Comparison of ENCODE assay signal across 8 mouse cellular contexts in the genomic region with DNA sequence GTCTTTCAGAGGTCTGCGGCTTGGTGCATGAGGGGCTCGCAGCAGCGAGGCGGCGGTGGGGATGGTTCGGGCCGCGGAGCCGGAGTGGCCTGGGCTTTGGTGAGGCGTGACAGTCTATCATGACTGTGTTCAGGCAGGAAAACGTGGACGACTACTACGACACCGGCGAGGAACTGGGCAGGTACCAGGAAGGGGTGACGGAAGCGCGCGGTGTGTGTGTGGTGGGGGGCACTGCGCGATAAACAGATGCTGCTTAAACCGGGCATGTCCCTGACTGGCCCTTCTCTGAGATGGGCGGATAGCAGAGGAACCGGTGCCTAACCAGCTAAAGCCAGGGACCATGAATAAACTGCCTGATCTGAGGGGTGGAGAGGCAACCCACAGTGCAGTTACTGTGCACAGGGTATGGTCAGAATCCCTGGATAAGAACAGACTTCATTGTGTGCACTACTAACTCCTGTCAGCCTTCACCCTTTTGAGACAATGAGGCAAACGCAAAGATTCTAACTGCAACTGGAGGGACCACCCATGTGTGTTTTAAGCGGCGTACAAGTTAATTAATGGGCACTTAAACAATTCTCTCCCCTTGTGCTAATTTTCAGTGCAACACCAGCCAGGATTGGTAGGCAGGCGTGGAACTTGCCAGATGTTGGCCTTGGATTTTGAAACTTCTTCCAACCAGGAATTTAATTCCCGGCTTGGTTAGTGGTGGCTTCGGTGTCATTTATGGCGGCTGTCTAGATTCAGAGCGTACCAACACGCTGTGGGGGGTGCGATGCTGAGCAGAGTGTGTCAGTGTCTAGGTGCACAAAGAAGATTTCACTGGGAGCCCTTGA. TPM values are rescaled to one million over a fixed set of nuclear protein-coding genes. Genes with fewer than 3 reads are reported as not detected.
A peak's percentile ranks its signal among the peaks of the same experiment; 100 is the strongest.
DNase-seq lines count a peak whose midpoint lies in the region; ATAC-seq and TF ChIP-seq lines count a peak whose summit lies in the region.

No protein-coding gene starts in this region.

- DNase-seq in ovary, postnatal 36 days (ENCODE audit: low spot score): peak; percentile 35
- no peak for DNase-seq in ovary, adult 18-20 months (ENCODE audit: low spot score)
- DNase-seq in cerebellum, postnatal 14 days: peak; percentile 47 to 50
- peak; percentile 53 to 65 for DNase-seq in heart, adult 2 months
- DNase-seq in kidney, adult 18-20 months: peak; percentile 60
- peak; percentile 66 for DNase-seq in neural tube, embryonic 11.5 days (ENCODE audit: low spot score)
- DNase-seq in urinary bladder, postnatal 25 days (ENCODE audit: low spot score): peak; percentile 43

- peak overlapping the region; percentile 91 for H3K4me2 ChIP-seq in liver, embryonic 15.5 days
- peak overlapping the region; percentile 72 for H3K4me2 ChIP-seq in neural tube, embryonic 11.5 days (ENCODE audit: low read depth)

- TF ChIP-seq POLR2A in heart, adult 2 months (IDR thresholded peaks at IDR 0.05; ENCODE audit: insufficient read depth, low read depth, low read length): no peak

- H3K27me3 ChIP-seq in heart, adult 2 months (ENCODE audit: control insufficient read depth, insufficient read depth, low read length): no peaks in the 10 kb centered on the region
- no peaks in the 10 kb centered on the region; the same call in 1 of the 2 replicates for H3K27me3 ChIP-seq in liver, embryonic 15.5 days
- H3K27me3 ChIP-seq in neural tube, embryonic 11.5 days (ENCODE audit: control insufficient read depth, insufficient read depth, low read length): no peaks in the 10 kb centered on the region

- H3K36me3 ChIP-seq in heart, adult 2 months (ENCODE audit: control insufficient read depth, insufficient read depth, low read length): no peaks in the 10 kb centered on the region
- H3K36me3 ChIP-seq in liver, embryonic 15.5 days (replicated peaks): no peaks in the 10 kb centered on the region
- no peaks in the 10 kb centered on the region for H3K36me3 ChIP-seq in neural tube, embryonic 11.5 days (ENCODE audit: control insufficient read depth, insufficient read depth, low read length)

- no peak for TF ChIP-seq CTCF in heart, adult 2 months (IDR thresholded peaks at IDR 0.05)

- peak overlapping the region; percentile 77 for H3K4me3 ChIP-seq in heart, adult 2 months
- H3K4me3 ChIP-seq in liver, embryonic 15.5 days (replicated peaks): peak overlapping the region; percentile 72
- H3K4me3 ChIP-seq in neural tube, embryonic 11.5 days (ENCODE audit: low read depth, low read length): peak overlapping the region; percentile 81

- H3K27ac ChIP-seq in heart, adult 2 months: peak overlapping the region; percentile 85
- H3K27ac ChIP-seq in liver, embryonic 15.5 days (replicated peaks): peak overlapping the region; percentile 64
- peak overlapping the region; percentile 86 for H3K27ac ChIP-seq in neural tube, embryonic 11.5 days (ENCODE audit: low read depth, low read length)

- H3K4me1 ChIP-seq in heart, adult 2 months (ENCODE audit: control insufficient read depth, insufficient read depth, low read length): no peaks in the 10 kb centered on the region
- peaks cover 15% of the 10 kb centered on the region for H3K4me1 ChIP-seq in liver, embryonic 15.5 days (replicated peaks)
- H3K4me1 ChIP-seq in neural tube, embryonic 11.5 days (ENCODE audit: control insufficient read depth, insufficient read depth, low read length): 0 out of 2 replicates have a peak, but pooled peaks cover 4% of the 10 kb centered on the region

- intact Hi-C loops in heart, adult 2 months (cut with DNase I): loop anchor here (1.0 to 5.0 kb wide), 6 partner anchors 22 to 136 kb away; no protein-coding TSS in a partner anchor

- H3K9ac ChIP-seq in heart, adult 2 months (ENCODE audit: low read depth, low read length): peak overlapping the region; percentile 96
- peak overlapping the region; percentile 61; the same call in 1 of the 2 replicates for H3K9ac ChIP-seq in liver, embryonic 15.5 days
- peak overlapping the region; percentile 96 for H3K9ac ChIP-seq in neural tube, embryonic 11.5 days (ENCODE audit: low read length)

- no peak for TF ChIP-seq EP300 in heart, adult 2 months (IDR thresholded peaks at IDR 0.05; ENCODE audit: insufficient read depth, low read depth, low read length)

- no peaks in the 10 kb centered on the region; the same call in 1 of the 2 replicates for H3K79me2 ChIP-seq in heart, adult 2 months (replicated peaks; ENCODE audit: control insufficient read depth, insufficient read depth, low read length)

- H3K9me3 ChIP-seq in liver, embryonic 15.5 days (replicated peaks): no peaks in the 10 kb centered on the region
- no peaks in the 10 kb centered on the region for H3K9me3 ChIP-seq in neural tube, embryonic 11.5 days (ENCODE audit: control insufficient read depth, low read length)

- peak; percentile 28 for ATAC-seq in liver, embryonic 15.5 days (ENCODE audit: insufficient read depth)
- ATAC-seq in neural tube, embryonic 11.5 days (ENCODE audit: insufficient read depth, low FRiP score, low TSS enrichment): peak; percentile 72

- 15% methylated on average over 34 of the region's 34 CpGs for WGBS in heart, adult 2 months
- 16% methylated on average over 34 of the region's 34 CpGs for whole genome bisulfite sequencing in liver, embryonic 15.5 days (ENCODE audit: insufficient replicate concordance)
- WGBS in neural tube, embryonic 11.5 days: 5% methylated on average over 34 of the region's 34 CpGs

RNA-seq across cellular contexts. Expression of gene Dapk1, which starts 0.9 kb away (rescaled TPM):
- total RNA-seq in heart, adult 2 months (2021): 10 to 100 TPM; 26.3 to 27.1 TPM
- polyA plus RNA-seq in heart, adult 2 months (2012; rRNA removed): 26.0 and 35.2 TPM in 2 replicates
- 6.8 and 8.4 TPM in 2 replicates for polyA plus RNA-seq in liver, embryonic 15.5 days (2015; fragmentation: Nextera tagmentation; extraction: Ambion mirVana)
- polyA plus RNA-seq in neural tube, embryonic 11.5 days (2014; fragmentation: Nextera tagmentation; extraction: Ambion mirVana): 21.6 and 23.4 TPM in 2 replicates
